Mouse (Mus musculus): ENCODE results near the gene Lgals3bp. TPM values are rescaled to one million over a fixed set of nuclear protein-coding genes. Genes with fewer than 3 reads are reported as not detected.

Lgals3bp gene
- polyA plus RNA-seq (2015; fragmentation: Nextera tagmentation; extraction: Ambion mirVana): 72.6 and 84.5 TPM in 2 replicates

GRCm38 (mm10) chr11:118401760-118402280 is at the start of gene Lgals3bp:
Gene Lgals3bp (minus strand): TSS chr11:118402092.

GRCm38 (mm10) chr11:118427986-118428385 is 26.1 kb upstream of the Lgals3bp start, which contains the start of gene C1qtnf1:
Gene C1qtnf1 (plus strand): TSS chr11:118428203.

DNA sequence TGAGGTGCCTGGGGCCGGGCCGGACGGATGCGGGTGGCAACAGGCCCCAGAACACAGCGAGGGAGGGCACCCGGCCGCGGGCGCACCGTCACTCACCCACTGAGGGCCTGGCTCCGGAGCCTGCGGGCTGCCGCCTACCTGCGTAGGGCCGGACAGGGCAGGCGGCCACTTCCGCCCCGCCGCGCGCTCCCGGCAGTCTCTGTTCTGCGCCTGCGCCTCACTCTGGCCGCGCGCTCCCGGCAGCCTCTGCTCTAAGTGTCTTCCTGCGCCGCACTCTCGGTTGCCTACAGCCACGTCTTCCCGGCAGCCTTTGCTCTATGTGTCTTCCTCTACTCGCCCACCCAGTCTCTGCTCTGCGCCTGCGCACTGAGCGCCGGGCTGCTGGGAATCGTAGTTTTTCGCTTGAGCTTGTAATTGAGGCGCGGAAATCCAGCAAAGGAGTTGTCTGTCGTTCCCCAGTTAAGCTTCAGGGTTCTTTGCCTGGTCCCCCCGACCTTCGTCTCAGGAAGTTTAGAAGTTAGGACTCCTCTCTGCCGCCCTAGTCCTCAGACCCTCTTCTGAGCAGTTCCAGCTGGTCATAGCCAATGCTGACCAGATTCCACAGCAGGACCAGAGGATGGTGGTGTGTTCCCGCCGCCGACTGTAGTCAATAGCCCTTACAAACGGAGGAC is 17.1 kb upstream of the Lgals3bp start, which contains the start of gene Cant1:
Gene Cant1, minus strand, starts transcription at position 253 of the 671 bp plus-strand sequence.

DNA sequence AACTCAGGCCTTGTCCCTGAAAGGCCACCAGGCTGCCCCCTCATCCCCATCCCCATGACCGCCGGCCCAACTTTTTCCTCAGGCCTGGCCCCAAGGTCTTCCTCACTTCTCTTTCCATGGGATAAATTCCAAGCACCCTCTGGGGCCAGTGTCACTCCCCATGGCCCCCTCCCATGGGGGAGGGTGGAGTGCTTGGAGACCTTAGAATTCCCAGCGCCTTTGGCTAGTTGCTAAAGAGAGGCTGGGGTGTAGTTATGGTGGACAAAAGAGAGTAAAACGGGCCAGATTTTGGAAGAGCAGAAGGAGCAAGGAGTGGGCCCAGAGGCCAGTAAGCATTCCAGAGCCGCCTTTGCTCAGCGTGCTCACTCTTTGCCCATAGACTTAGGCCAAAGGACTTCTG is 46.3 kb downstream of the Lgals3bp start, which contains the start of gene Timp2:
Gene Timp2, minus strand, starts transcription at position 101 of the 400 bp plus-strand sequence.

Other genes with a start within 250 kb of the Lgals3bp start
- gene Cyth1, start 153.5 kb downstream of the Lgals3bp start, polyA plus RNA-seq (2015; fragmentation: Nextera tagmentation; extraction: Ambion mirVana): 10.2 and 10.7 TPM in 2 replicates
- 8.8 and 10.0 TPM in 2 replicates for gene Usp36, start 111.8 kb downstream of the Lgals3bp start, polyA plus RNA-seq (2015; fragmentation: Nextera tagmentation; extraction: Ambion mirVana)
- 1.1 and 1.3 TPM in 2 replicates for gene Cep295nl, start 59.6 kb downstream of the Lgals3bp start, polyA plus RNA-seq (2015; fragmentation: Nextera tagmentation; extraction: Ambion mirVana)
- 181 and 206 TPM in 2 replicates for gene Timp2, start 46.4 kb downstream of the Lgals3bp start, polyA plus RNA-seq (2015; fragmentation: Nextera tagmentation; extraction: Ambion mirVana)
- gene Cant1, start 17.0 kb upstream of the Lgals3bp start, polyA plus RNA-seq (2015; fragmentation: Nextera tagmentation; extraction: Ambion mirVana): 18.1 and 18.3 TPM in 2 replicates
- gene C1qtnf1, start 26.1 kb upstream of the Lgals3bp start, polyA plus RNA-seq (2015; fragmentation: Nextera tagmentation; extraction: Ambion mirVana): 11.4 and 12.1 TPM in 2 replicates
- 10.4 and 11.5 TPM in 2 replicates for gene Engase, start 74.7 kb upstream of the Lgals3bp start, polyA plus RNA-seq (2015; fragmentation: Nextera tagmentation; extraction: Ambion mirVana)